Mouse (Mus musculus) olfactory bulb, adult 2 months (tissue): Measurements from ENCODE around the gene Tmem108.

Source experiments
- CTCF ChIP-seq: fragments of 200-500 bp; IDR thresholded peaks from 2 replicates; pipeline ENCODE4 v1.5.1; 2012; ENCODE audit warnings: low read depth, mild to moderate bottlenecking, low read length, moderate library complexity; ENCODE audit not compliant: insufficient read depth
- POLR2A ChIP-seq: fragments of 200-500 bp; IDR thresholded peaks from 2 replicates; pipeline ENCODE4 v1.6.1; 2012; ENCODE audit warnings: mild to moderate bottlenecking, low read depth, low read length, moderate library complexity; ENCODE audit not compliant: insufficient read depth

DNA sequence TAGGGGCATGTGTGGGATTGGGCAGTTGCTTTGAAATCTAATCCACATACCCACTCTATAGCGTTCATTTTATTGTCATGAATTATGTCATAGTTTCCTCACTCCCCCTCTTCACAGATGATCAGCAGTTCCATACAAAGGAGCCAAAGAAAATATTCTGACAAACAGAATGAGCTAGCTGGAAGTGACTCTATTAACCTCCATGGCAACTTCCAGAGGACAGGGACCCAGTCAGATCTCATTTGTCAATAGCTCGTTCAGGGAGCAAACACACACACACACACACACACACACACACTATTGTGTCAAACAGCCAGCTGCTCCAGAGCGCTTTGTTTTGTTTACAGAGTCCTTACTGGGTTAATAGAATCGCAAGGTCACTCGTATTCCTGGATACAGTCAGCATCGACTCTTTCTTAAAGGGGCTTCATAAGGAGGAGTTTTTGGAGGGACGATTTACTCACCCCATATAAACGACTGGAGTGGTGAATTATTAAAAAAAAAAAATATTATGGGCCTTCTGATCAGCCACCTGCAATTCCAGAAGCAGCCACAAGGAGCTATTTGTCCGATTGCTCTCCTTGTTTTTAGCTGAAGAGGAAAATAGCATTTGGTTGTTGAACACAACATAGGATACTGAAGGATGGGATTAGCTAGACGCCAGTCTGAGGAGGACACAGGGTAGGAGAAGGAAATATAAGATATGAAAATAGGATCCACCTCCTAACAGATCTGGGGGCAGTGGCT, 197.6 kb downstream of the Tmem108 start:
- TF ChIP-seq POLR2A (no peak), CTCF (no peak)
